Mouse (Mus musculus) layer of hippocampus, adult 2 months (tissue): Measurements from ENCODE around the gene Ccl12. TPM values are rescaled to one million over a fixed set of nuclear protein-coding genes. Genes with fewer than 3 reads are reported as not detected.
A peak's percentile ranks its signal among the peaks of the same experiment; 100 is the strongest.

ENCODE experiments used
- DNase-seq, 2 experiments: peaks; one replicate each; pipeline ENCODE4 v3.0.0; 2022; ENCODE audit warnings: low spot score in 2 of 2
- H3K27ac ChIP-seq: fragments of 200-600 bp; 2 replicates; pipeline ENCODE4 v1.8.1; 2022
- H3K4me3 ChIP-seq: fragments of 200-600 bp; 2 replicates; pipeline ENCODE4 v1.8.1; 2022; ENCODE audit warnings: mild to moderate bottlenecking
- CTCF ChIP-seq: fragments of 200-600 bp; conservative IDR thresholded peaks from 2 replicates; pipeline ENCODE4 v1.8.1; 2022; ENCODE audit warnings: antibody characterized with exemption, mild to moderate bottlenecking, moderate library complexity
- long read RNA-seq, 2 experiments: library from polyadenylated mRNA; stranded (forward); transcript quantifications; one replicate each; pipeline ENCODE4 v2.0.0; 2021; ENCODE audit warnings: borderline mapping rate in 2 of 2
- total RNA-seq, 2 experiments: library from RNA; stranded (reverse); gene quantifications; 2 replicates each; pipeline ENCODE4 v1.2.3; 2021

Ccl12 gene
- not detected for total RNA-seq
- long read RNA-seq, experiment 1 = 0 reads
- long read RNA-seq, experiment 2 = 0 reads

GRCm38 (mm10) chr11:82101529-82101928 lies at the start of gene Ccl12:
Gene Ccl12, plus strand, starts transcription at chr11:82101845.
- no peak for DNase-seq
- no peak within 1 kb of the TSS for H3K27ac ChIP-seq

GRCm38 (mm10) chr11:82053849-82054248 lies 47.8 kb upstream of the Ccl12 start:
- no peak for TF ChIP-seq CTCF
- H3K4me3 ChIP-seq = no peak overlapping the region
- no peak for DNase-seq
- no peak overlapping the region for H3K27ac ChIP-seq

More at GRCm38 (mm10) chr11:82101529-82101928, at the start of gene Ccl12:
- no peak within 1 kb of the TSS for H3K4me3 ChIP-seq
- no peak for TF ChIP-seq CTCF

GRCm38 (mm10) chr11:82057646-82058045 lies 44.0 kb upstream of the Ccl12 start, which contains the start of gene Ccl11:
Gene Ccl11, plus strand, starts transcription at chr11:82057823.
- Histone ChIP-seq H3K27ac (no peak within 1 kb of the TSS), H3K4me3 (no peak within 1 kb of the TSS)
- DNase-seq = peak; percentile 13 to 23
- no peak for TF ChIP-seq CTCF

- no peak overlapping the region for H3K4me3 ChIP-seq
- TF ChIP-seq CTCF = no peak
- no peak for DNase-seq
- H3K27ac ChIP-seq = no peak overlapping the region
Observed at GRCm38 (mm10) chr11:82062226-82062625, 39.4 kb upstream of the Ccl12 start.

GRCm38 (mm10) chr11:82063454-82063853 lies 38.2 kb upstream of the Ccl12 start:
- TF ChIP-seq CTCF = no peak

GRCm38 (mm10) chr11:82066953-82067571 lies 34.6 kb upstream of the Ccl12 start:
- no peak for TF ChIP-seq CTCF

More at GRCm38 (mm10) chr11:82063454-82063853, 38.2 kb upstream of the Ccl12 start:
- H3K4me3 ChIP-seq = no peak overlapping the region
- no peak overlapping the region for H3K27ac ChIP-seq
- no peak for DNase-seq

GRCm38 (mm10) chr11:82071076-82071475 lies 30.6 kb upstream of the Ccl12 start:
- no peak for TF ChIP-seq CTCF
- H3K4me3 ChIP-seq = no peak overlapping the region
- DNase-seq = no peak
- no peak overlapping the region for H3K27ac ChIP-seq

More at GRCm38 (mm10) chr11:82066953-82067571, 34.6 kb upstream of the Ccl12 start:
- no peak overlapping the region for H3K27ac ChIP-seq
- no peak for DNase-seq
- H3K4me3 ChIP-seq = no peak overlapping the region

GRCm38 (mm10) chr11:82072374-82072773 lies 29.3 kb upstream of the Ccl12 start:
- TF ChIP-seq CTCF = peak; percentile 67
- Histone ChIP-seq H3K4me3 (no peak overlapping the region), H3K27ac (no peak overlapping the region)
- no peak for DNase-seq

- Histone ChIP-seq H3K4me3 (no peak overlapping the region), H3K27ac (no peak overlapping the region)
- no peak for TF ChIP-seq CTCF
Observed at GRCm38 (mm10) chr11:82072984-82073383, 28.7 kb upstream of the Ccl12 start.

GRCm38 (mm10) chr11:82073686-82074085 lies 28.0 kb upstream of the Ccl12 start:
- no peak for DNase-seq
- no peak overlapping the region for H3K4me3 ChIP-seq
- no peak overlapping the region for H3K27ac ChIP-seq
- TF ChIP-seq CTCF = no peak

More at GRCm38 (mm10) chr11:82072984-82073383, 28.7 kb upstream of the Ccl12 start:
- DNase-seq = no peak

- DNase-seq = no peak
- H3K27ac ChIP-seq = no peak overlapping the region
- TF ChIP-seq CTCF = no peak
- H3K4me3 ChIP-seq = no peak overlapping the region
Observed at GRCm38 (mm10) chr11:82077031-82077430, 24.6 kb upstream of the Ccl12 start.

GRCm38 (mm10) chr11:82078136-82078730 lies 23.4 kb upstream of the Ccl12 start:
- no peak for TF ChIP-seq CTCF
- Histone ChIP-seq H3K27ac (no peak overlapping the region), H3K4me3 (no peak overlapping the region)
- no peak for DNase-seq

GRCm38 (mm10) chr11:82080865-82081264 lies 20.8 kb upstream of the Ccl12 start:
- no peak overlapping the region for H3K27ac ChIP-seq
- H3K4me3 ChIP-seq = no peak overlapping the region
- TF ChIP-seq CTCF = no peak
- DNase-seq = no peak

- no peak overlapping the region for H3K27ac ChIP-seq
- no peak for DNase-seq
- TF ChIP-seq CTCF = no peak
- H3K4me3 ChIP-seq = no peak overlapping the region
Observed at GRCm38 (mm10) chr11:82084360-82084759, 17.3 kb upstream of the Ccl12 start.
